Mouse (Mus musculus): ENCODE data around the gene Gm9736.

- TF ChIP-seq CTCF (conservative IDR thresholded peaks at IDR 0.05 in 1 of 2, IDR thresholded peaks at IDR 0.05 in 1 of 2; ENCODE audit: low read depth in 2 of 2, low read length in 2 of 2) = no peak
- no peak for TF ChIP-seq E2F4 (IDR thresholded peaks at IDR 0.05; ENCODE audit: insufficient replicate concordance, low read depth, low read length)
- no peak for TF ChIP-seq POLR2AphosphoS2 (IDR thresholded peaks at IDR 0.05; ENCODE audit: low read depth, low read length)
- TF ChIP-seq RCOR1 (conservative IDR thresholded peaks at IDR 0.05; ENCODE audit: low read depth, low read length) = no peak
Measured at GRCm38 (mm10) chr10:77788621-77789020, 37.5 kb upstream of the Gm9736 start.
